Mouse (Mus musculus) G1E (cell line): ENCODE measurements at regions not wholly inside any gene's neighbourhood (a gene's known extent, or its start where the extent isn't known, plus 50 kb on each side); places are given as distances from the start of the nearest gene placed in this dataset.

Source experiments
- CTCF ChIP-seq: IDR thresholded peaks from 2 replicates; pipeline ENCODE4 v1.5.1; 2012; ENCODE audit warnings: low read depth, low read length, inconsistent platforms, mixed read lengths
- GATA2 ChIP-seq: IDR thresholded peaks from 2 replicates; pipeline ENCODE4 v1.6.1; 2012; ENCODE audit warnings: low read depth, low read length, inconsistent platforms, borderline replicate concordance

DNA sequence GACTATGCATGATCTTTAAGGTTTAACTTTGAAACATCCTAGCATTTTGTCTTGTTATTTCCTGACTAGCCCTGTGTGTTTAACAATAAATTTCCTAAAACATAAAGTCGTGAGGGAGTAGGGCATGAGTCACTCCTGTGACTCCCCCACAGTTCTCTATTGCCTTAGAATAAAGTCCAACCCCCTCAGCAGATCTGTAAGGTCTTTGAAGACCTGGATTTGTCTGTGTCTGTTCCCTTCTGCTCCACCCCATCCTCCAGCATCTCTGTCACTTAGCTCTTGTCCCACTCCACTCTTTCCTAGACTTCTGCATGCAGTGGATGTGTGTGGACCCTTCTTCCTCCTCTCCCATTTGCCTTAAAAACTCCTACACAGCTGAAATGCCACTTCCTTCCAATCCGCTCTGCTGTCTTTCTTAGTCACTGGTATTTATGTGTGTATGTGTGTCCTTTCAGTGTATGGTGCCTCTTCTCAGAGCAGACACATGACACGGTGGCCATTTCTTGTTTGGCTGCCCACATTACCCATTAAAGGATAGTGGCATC, 95.4 kb upstream of the Hs3st2 start:
- no peak for TF ChIP-seq CTCF
- no peak for TF ChIP-seq GATA2
